Mouse (Mus musculus): ENCODE data around the gene 7420426K07Rik. TPM values are rescaled to one million over a fixed set of nuclear protein-coding genes. Genes with fewer than 3 reads are reported as not detected.

The 7420426K07Rik gene
- polyA plus RNA-seq (2014; fragmentation: Nextera tagmentation; extraction: Ambion mirVana) = not detected in 2 replicates

- H3K9me3 ChIP-seq (ENCODE audit: control insufficient read depth, low read length) = 0 out of 2 replicates have a peak, but pooled peaks cover under 1% of the 10 kb centered on the region
- no peaks in the 10 kb centered on the region for H3K27me3 ChIP-seq (ENCODE audit: control insufficient read depth, insufficient read depth, low read length)
- 90% methylated on average over 2 of the region's 2 CpGs for WGBS
- no peak within 1 kb of the TSS for H3K4me2 ChIP-seq (replicated peaks; ENCODE audit: low read depth, low read length)
- no peak within 1 kb of the TSS for H3K9ac ChIP-seq (ENCODE audit: low read depth, low read length)
- H3K27ac ChIP-seq (ENCODE audit: low read depth, low read length) = no peak within 1 kb of the TSS
- no peaks in the 10 kb centered on the region for H3K36me3 ChIP-seq (ENCODE audit: control insufficient read depth, insufficient read depth, low read length)
- no peak within 1 kb of the TSS for H3K4me3 ChIP-seq (ENCODE audit: low read length)
- no peak for ATAC-seq (ENCODE audit: low FRiP score, low TSS enrichment)
- H3K4me1 ChIP-seq (ENCODE audit: control insufficient read depth, insufficient read depth, low read length) = no peaks in the 10 kb centered on the region
Observed at GRCm38 (mm10) chr9:98902819-98903218, at the start of gene 7420426K07Rik. TSS of gene 7420426K07Rik (plus strand) at chr9:98903119.

GRCm38 (mm10) chr9:98856210-98856609, 46.7 kb upstream of the 7420426K07Rik start, which contains the start of gene Prr23a2:
TSS of gene Prr23a2 (plus strand) at chr9:98856494.
- Histone ChIP-seq H3K4me3 (ENCODE audit: low read length) (no peak within 1 kb of the TSS), H3K4me2 (replicated peaks; ENCODE audit: low read depth, low read length) (no peak within 1 kb of the TSS), H3K27ac (ENCODE audit: low read depth, low read length) (no peak within 1 kb of the TSS), H3K4me1 (ENCODE audit: control insufficient read depth, insufficient read depth, low read length) (no peaks in the 10 kb centered on the region), H3K9ac (ENCODE audit: low read depth, low read length) (no peak within 1 kb of the TSS), H3K27me3 (ENCODE audit: control insufficient read depth, insufficient read depth, low read length) (no peaks in the 10 kb centered on the region), H3K9me3 (ENCODE audit: control insufficient read depth, low read length) (no peaks in the 10 kb centered on the region), H3K36me3 (ENCODE audit: control insufficient read depth, insufficient read depth, low read length) (no peaks in the 10 kb centered on the region)
- WGBS = 79% methylated on average over 18 of the region's 18 CpGs
- 0 out of 2 replicates have a peak, but pooled peaks have one; percentile 24 for ATAC-seq (ENCODE audit: low FRiP score, low TSS enrichment)

GRCm38 (mm10) chr9:98863463-98863862, 39.5 kb upstream of the 7420426K07Rik start:
- no peak overlapping the region for H3K9ac ChIP-seq (ENCODE audit: low read depth, low read length)
- 69% methylated on average over 3 of the region's 3 CpGs for WGBS
- no peak overlapping the region for H3K4me2 ChIP-seq (replicated peaks; ENCODE audit: low read depth, low read length)
- H3K27ac ChIP-seq (ENCODE audit: low read depth, low read length) = no peak overlapping the region
- no peaks in the 10 kb centered on the region for H3K36me3 ChIP-seq (ENCODE audit: control insufficient read depth, insufficient read depth, low read length)
- H3K4me1 ChIP-seq (ENCODE audit: control insufficient read depth, insufficient read depth, low read length) = no peaks in the 10 kb centered on the region
- peaks cover 5% of the 10 kb centered on the region; the same call in 1 of the 2 replicates for H3K9me3 ChIP-seq (ENCODE audit: control insufficient read depth, low read length)
- ATAC-seq (ENCODE audit: low FRiP score, low TSS enrichment) = no peak
- H3K27me3 ChIP-seq (ENCODE audit: control insufficient read depth, insufficient read depth, low read length) = no peaks in the 10 kb centered on the region; the same call in 1 of the 2 replicates
- H3K4me3 ChIP-seq (ENCODE audit: low read length) = no peak overlapping the region

GRCm38 (mm10) chr9:98864571-98864970, 38.3 kb upstream of the 7420426K07Rik start, which contains the start of gene Prr23a3:
TSS of gene Prr23a3 (plus strand) at chr9:98864767.
- Histone ChIP-seq H3K4me3 (ENCODE audit: low read length) (no peak within 1 kb of the TSS), H3K9ac (ENCODE audit: low read depth, low read length) (no peak within 1 kb of the TSS), H3K4me1 (ENCODE audit: control insufficient read depth, insufficient read depth, low read length) (no peaks in the 10 kb centered on the region), H3K4me2 (replicated peaks; ENCODE audit: low read depth, low read length) (no peak within 1 kb of the TSS), H3K27me3 (ENCODE audit: control insufficient read depth, insufficient read depth, low read length) (no peaks in the 10 kb centered on the region; the same call in 1 of the 2 replicates), H3K9me3 (ENCODE audit: control insufficient read depth, low read length) (peaks cover 5% of the 10 kb centered on the region; the same call in 1 of the 2 replicates), H3K27ac (ENCODE audit: low read depth, low read length) (no peak within 1 kb of the TSS), H3K36me3 (ENCODE audit: control insufficient read depth, insufficient read depth, low read length) (no peaks in the 10 kb centered on the region)
- no peak for ATAC-seq (ENCODE audit: low FRiP score, low TSS enrichment)
- WGBS = 69% methylated on average over 22 of the region's 22 CpGs

- Histone ChIP-seq H3K9me3 (ENCODE audit: control insufficient read depth, low read length) (peaks cover 10% of the 10 kb centered on the region), H3K27ac (ENCODE audit: low read depth, low read length) (no peak overlapping the region), H3K9ac (ENCODE audit: low read depth, low read length) (no peak overlapping the region), H3K4me3 (ENCODE audit: low read length) (no peak overlapping the region), H3K36me3 (ENCODE audit: control insufficient read depth, insufficient read depth, low read length) (no peaks in the 10 kb centered on the region), H3K4me2 (replicated peaks; ENCODE audit: low read depth, low read length) (no peak overlapping the region), H3K4me1 (ENCODE audit: control insufficient read depth, insufficient read depth, low read length) (no peaks in the 10 kb centered on the region), H3K27me3 (ENCODE audit: control insufficient read depth, insufficient read depth, low read length) (no peaks in the 10 kb centered on the region)
- 79% methylated on average over 1 of the region's 1 CpGs for whole genome bisulfite sequencing
- ATAC-seq (ENCODE audit: low FRiP score, low TSS enrichment) = no peak
Observed at GRCm38 (mm10) chr9:98901486-98901885, 1.4 kb upstream of the 7420426K07Rik start.

- H3K4me1 ChIP-seq (ENCODE audit: control insufficient read depth, insufficient read depth, low read length) = no peaks in the 10 kb centered on the region
- H3K27me3 ChIP-seq (ENCODE audit: control insufficient read depth, insufficient read depth, low read length) = no peaks in the 10 kb centered on the region
- no peak overlapping the region for H3K9ac ChIP-seq (ENCODE audit: low read depth, low read length)
- 95% methylated on average over 5 of the region's 5 CpGs for WGBS
- no peak for ATAC-seq (ENCODE audit: low FRiP score, low TSS enrichment)
- no peaks in the 10 kb centered on the region for H3K9me3 ChIP-seq (ENCODE audit: control insufficient read depth, low read length)
- H3K4me3 ChIP-seq (ENCODE audit: low read length) = no peak overlapping the region
- H3K36me3 ChIP-seq (ENCODE audit: control insufficient read depth, insufficient read depth, low read length) = no peaks in the 10 kb centered on the region
- H3K27ac ChIP-seq (ENCODE audit: low read depth, low read length) = no peak overlapping the region
- H3K4me2 ChIP-seq (replicated peaks; ENCODE audit: low read depth, low read length) = no peak overlapping the region
Observed at GRCm38 (mm10) chr9:98920629-98921523, 18.0 kb downstream of the 7420426K07Rik start.

- H3K4me1 ChIP-seq (ENCODE audit: control insufficient read depth, insufficient read depth, low read length) = no peaks in the 10 kb centered on the region
- H3K36me3 ChIP-seq (ENCODE audit: control insufficient read depth, insufficient read depth, low read length) = no peaks in the 10 kb centered on the region
- H3K9me3 ChIP-seq (ENCODE audit: control insufficient read depth, low read length) = no peaks in the 10 kb centered on the region
- no peak overlapping the region for H3K9ac ChIP-seq (ENCODE audit: low read depth, low read length)
- ATAC-seq (ENCODE audit: low FRiP score, low TSS enrichment) = no peak
- no peak overlapping the region for H3K4me2 ChIP-seq (replicated peaks; ENCODE audit: low read depth, low read length)
- H3K4me3 ChIP-seq (ENCODE audit: low read length) = no peak overlapping the region
- no peak overlapping the region for H3K27ac ChIP-seq (ENCODE audit: low read depth, low read length)
- 48% methylated on average over 6 of the region's 6 CpGs for WGBS
- H3K27me3 ChIP-seq (ENCODE audit: control insufficient read depth, insufficient read depth, low read length) = no peaks in the 10 kb centered on the region
Observed at GRCm38 (mm10) chr9:98923119-98923518, 20.2 kb downstream of the 7420426K07Rik start.

- H3K36me3 ChIP-seq (ENCODE audit: control insufficient read depth, insufficient read depth, low read length) = no peaks in the 10 kb centered on the region
- WGBS = 71% methylated on average over 6 of the region's 6 CpGs
- no peak for ATAC-seq (ENCODE audit: low FRiP score, low TSS enrichment)
- H3K9me3 ChIP-seq (ENCODE audit: control insufficient read depth, low read length) = no peaks in the 10 kb centered on the region
- H3K4me1 ChIP-seq (ENCODE audit: control insufficient read depth, insufficient read depth, low read length) = no peaks in the 10 kb centered on the region
- no peak overlapping the region for H3K4me2 ChIP-seq (replicated peaks; ENCODE audit: low read depth, low read length)
- H3K9ac ChIP-seq (ENCODE audit: low read depth, low read length) = no peak overlapping the region
- no peak overlapping the region for H3K27ac ChIP-seq (ENCODE audit: low read depth, low read length)
- no peak overlapping the region for H3K4me3 ChIP-seq (ENCODE audit: low read length)
- H3K27me3 ChIP-seq (ENCODE audit: control insufficient read depth, insufficient read depth, low read length) = no peaks in the 10 kb centered on the region
Observed at GRCm38 (mm10) chr9:98924183-98924582, 21.3 kb downstream of the 7420426K07Rik start.

GRCm38 (mm10) chr9:98929496-98929895, 26.6 kb downstream of the 7420426K07Rik start:
- no peak for ATAC-seq (ENCODE audit: low FRiP score, low TSS enrichment)
- Histone ChIP-seq H3K27me3 (ENCODE audit: control insufficient read depth, insufficient read depth, low read length) (no peaks in the 10 kb centered on the region), H3K4me1 (ENCODE audit: control insufficient read depth, insufficient read depth, low read length) (no peaks in the 10 kb centered on the region), H3K27ac (ENCODE audit: low read depth, low read length) (no peak overlapping the region), H3K36me3 (ENCODE audit: control insufficient read depth, insufficient read depth, low read length) (no peaks in the 10 kb centered on the region), H3K9me3 (ENCODE audit: control insufficient read depth, low read length) (peaks cover 4% of the 10 kb centered on the region; the same call in 1 of the 2 replicates), H3K4me2 (replicated peaks; ENCODE audit: low read depth, low read length) (no peak overlapping the region), H3K4me3 (ENCODE audit: low read length) (no peak overlapping the region), H3K9ac (ENCODE audit: low read depth, low read length) (no peak overlapping the region)
- 92% methylated on average over 2 of the region's 2 CpGs for WGBS

All from kidney, embryonic 14.5 days (tissue).